Mouse (Mus musculus): ENCODE measurements around the gene P2rx7.

- TF ChIP-seq POLR2A (IDR thresholded peaks at IDR 0.05; ENCODE audit: borderline replicate concordance, extremely low read depth, insufficient read depth, insufficient read length, poor library complexity, severe bottlenecking) = no peak
- TF ChIP-seq CTCF (IDR thresholded peaks at IDR 0.05; ENCODE audit: borderline replicate concordance, extremely low read depth, insufficient read depth, insufficient read length) = no peak
Observed at GRCm38 (mm10) chr5:122653446-122654267, 9.9 kb downstream of the P2rx7 start.

Data from brain, embryonic 14.5 days (tissue).